Mouse (Mus musculus) adipocyte (in vitro differentiated cells): Measurements from ENCODE around the gene Il1r2.

Source experiments
- DNase-seq: peaks from one replicate; pipeline ENCODE4 v3.0.0-alpha.2; 2016; ENCODE audit warnings: low spot score

Gene Il1r2

GRCm38 (mm10) chr1:40061359-40061758, 12.5 kb upstream of the Il1r2 start:
- no peak for DNase-seq

- DNase-seq = no peak
Measured at GRCm38 (mm10) chr1:40063409-40063808, 10.5 kb upstream of the Il1r2 start.

- no peak for DNase-seq
Measured at GRCm38 (mm10) chr1:40064508-40064907, 9.4 kb upstream of the Il1r2 start.

GRCm38 (mm10) chr1:40072558-40072957, 1.3 kb upstream of the Il1r2 start:
- no peak for DNase-seq

- DNase-seq = no peak
Measured at GRCm38 (mm10) chr1:40077328-40077727, 3.4 kb downstream of the Il1r2 start.

GRCm38 (mm10) chr1:40081041-40081440, 7.2 kb downstream of the Il1r2 start:
- no peak for DNase-seq

GRCm38 (mm10) chr1:40084386-40084785, 10.5 kb downstream of the Il1r2 start:
- no peak for DNase-seq

GRCm38 (mm10) chr1:40085403-40086182, 11.7 kb downstream of the Il1r2 start:
- no peak for DNase-seq

- DNase-seq = no peak
Measured at GRCm38 (mm10) chr1:40091160-40091559, 17.3 kb downstream of the Il1r2 start.

GRCm38 (mm10) chr1:40092541-40092940, 18.7 kb downstream of the Il1r2 start:
- DNase-seq = no peak

GRCm38 (mm10) chr1:40094601-40095304, 20.9 kb downstream of the Il1r2 start:
- peak; percentile 56 for DNase-seq

- no peak for DNase-seq
Measured at GRCm38 (mm10) chr1:40095585-40095984, 21.7 kb downstream of the Il1r2 start.

- no peak for DNase-seq
Measured at GRCm38 (mm10) chr1:40106306-40106705, 32.4 kb downstream of the Il1r2 start.

GRCm38 (mm10) chr1:40106719-40107118, 32.8 kb downstream of the Il1r2 start:
- no peak for DNase-seq

- DNase-seq = peak; percentile 51
Measured at GRCm38 (mm10) chr1:40107971-40108749, 34.3 kb downstream of the Il1r2 start.

- DNase-seq = peak; percentile 68
Measured at GRCm38 (mm10) chr1:40109736-40110135, 35.9 kb downstream of the Il1r2 start.

- DNase-seq = peak; percentile 88
Measured at GRCm38 (mm10) chr1:40115271-40115670, 41.4 kb downstream of the Il1r2 start.

- DNase-seq = peak; percentile 95
Measured at GRCm38 (mm10) chr1:40116422-40116821, 42.5 kb downstream of the Il1r2 start.

GRCm38 (mm10) chr1:40117565-40117964, 43.7 kb downstream of the Il1r2 start:
- DNase-seq = no peak

GRCm38 (mm10) chr1:40124237-40124636, 50.4 kb downstream of the Il1r2 start:
- no peak for DNase-seq

GRCm38 (mm10) chr1:40128481-40128880, 54.6 kb downstream of the Il1r2 start:
- peak; percentile 41 for DNase-seq

- DNase-seq = no peak
Measured at GRCm38 (mm10) chr1:40129321-40129720, 55.4 kb downstream of the Il1r2 start.

GRCm38 (mm10) chr1:40131631-40132030, 57.8 kb downstream of the Il1r2 start:
- DNase-seq = no peak
